Mouse (Mus musculus): ENCODE results near the gene Insyn1.

DNA sequence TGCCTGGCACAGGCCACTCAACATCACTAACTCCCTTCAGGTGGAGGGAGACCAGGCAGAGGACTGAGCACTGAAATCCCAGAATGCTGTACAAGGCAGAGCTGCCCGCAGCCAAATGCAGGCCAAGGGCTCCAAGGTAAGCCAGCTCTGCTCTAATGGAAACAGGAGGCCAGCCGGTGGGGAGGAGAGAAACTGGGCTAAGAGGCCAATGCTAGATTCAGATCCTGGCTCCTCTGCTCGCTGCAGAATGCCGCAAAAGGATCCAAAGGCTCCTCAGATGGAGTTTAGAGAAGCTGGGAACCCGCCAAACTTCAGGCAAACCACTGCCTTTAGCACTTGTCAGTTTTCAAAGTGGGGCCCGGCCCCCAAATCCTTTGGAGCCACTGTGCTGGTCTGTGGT, 44.9 kb downstream of the Insyn1 start:
- no peak for TF ChIP-seq CTCF (IDR thresholded peaks at IDR 0.05; ENCODE audit: borderline replicate concordance, insufficient read depth, low read depth, low read length)
- TF ChIP-seq POLR2A (IDR thresholded peaks at IDR 0.05; ENCODE audit: borderline replicate concordance, insufficient read depth, low read length) = 0 out of 2 replicates have a peak, but pooled peaks have one; percentile 20
